Mouse (Mus musculus) erythroid progenitor cell, adult 5-6 weeks (primary cell): ENCODE results near the gene Hoxd13. TPM values are rescaled to one million over a fixed set of nuclear protein-coding genes. Genes with fewer than 3 reads are reported as not detected.

Experiments used
- ATAC-seq: replicated peaks from 2 replicates; pipeline ENCODE4 v1.8.0; 2016; ENCODE audit warnings: moderate number of reproducible peaks, mild to moderate bottlenecking, moderate TSS enrichment, inconsistent platforms; ENCODE audit not compliant: poor library complexity, low FRiP score, severe bottlenecking
- total RNA-seq, 2 experiments: library from RNA; stranded (forward) in 1 of 2; stranded (reverse) in 1 of 2; fragments of 150-400 nt in 1 of 2; fragments of 186-747, 209-891 nt in 1 of 2; gene quantifications; 2 replicates each; pipeline versions ENCODE4 v1.2.3 to v1.2.4; 2015 to 2017; ENCODE audit warnings: low replicate concordance in 2 of 2

Gene Hoxd13
- total RNA-seq, 2 experiments from 2014 or later: not detected

GRCm38 (mm10) chr2:74660421-74661375 lies 7.4 kb upstream of the Hoxd13 start:
- ATAC-seq: no peak

GRCm38 (mm10) chr2:74661685-74662084 lies 6.4 kb upstream of the Hoxd13 start:
- no peak for ATAC-seq

GRCm38 (mm10) chr2:74663291-74663925 lies 4.7 kb upstream of the Hoxd13 start:
- no peak for ATAC-seq

GRCm38 (mm10) chr2:74666411-74666810 lies 1.7 kb upstream of the Hoxd13 start:
- no peak for ATAC-seq

- ATAC-seq: no peak
Measured at GRCm38 (mm10) chr2:74667191-74667841, 794 bp upstream of the Hoxd13 start.

GRCm38 (mm10) chr2:74668370-74669229 lies 490 bp downstream of the Hoxd13 start:
- ATAC-seq: no peak

- no peak for ATAC-seq
Measured at GRCm38 (mm10) chr2:74669230-74669578, 1.1 kb downstream of the Hoxd13 start.

GRCm38 (mm10) chr2:74669650-74670235 lies 1.6 kb downstream of the Hoxd13 start:
- ATAC-seq: no peak

- ATAC-seq: no peak
Measured at GRCm38 (mm10) chr2:74670632-74671188, 2.6 kb downstream of the Hoxd13 start.

- no peak for ATAC-seq
Measured at GRCm38 (mm10) chr2:74671847-74672246, 3.7 kb downstream of the Hoxd13 start.

- no peak for ATAC-seq
Measured at GRCm38 (mm10) chr2:74672481-74673362, 4.6 kb downstream of the Hoxd13 start.

GRCm38 (mm10) chr2:74673835-74674425 lies 5.8 kb downstream of the Hoxd13 start:
- ATAC-seq: no peak

GRCm38 (mm10) chr2:74674881-74675665 lies 7.0 kb downstream of the Hoxd13 start, which contains the start of gene Hoxd12:
Gene Hoxd12 (plus strand): TSS chr2:74675013.
- ATAC-seq: no peak

- ATAC-seq: no peak
Measured at GRCm38 (mm10) chr2:74675666-74676282, 7.7 kb downstream of the Hoxd13 start.

GRCm38 (mm10) chr2:74676376-74677052 lies 8.4 kb downstream of the Hoxd13 start:
- no peak for ATAC-seq

- ATAC-seq: no peak
Measured at GRCm38 (mm10) chr2:74677106-74677505, 9.0 kb downstream of the Hoxd13 start.
